Mouse (Mus musculus): ENCODE measurements at regions not wholly inside any gene's neighbourhood (a gene's known extent, or its start where the extent isn't known, plus 50 kb on each side); places are given as distances from the start of the nearest gene placed in this dataset.

- TF ChIP-seq CTCF (conservative IDR thresholded peaks at IDR 0.05; ENCODE audit: low read length) (no peak), NANOG (IDR thresholded peaks at IDR 0.05; ENCODE audit: borderline replicate concordance, low read length) (no peak), POU5F1 (IDR thresholded peaks at IDR 0.05; ENCODE audit: borderline replicate concordance, low read length) (no peak)
Observed at GRCm38 (mm10) chr11:39453329-39453952, 1241.6 kb downstream of the Mat2b start.
